Mouse (Mus musculus) heart, postnatal 10 days (tissue): ENCODE measurements around the gene Ofcc1. TPM values are rescaled to one million over a fixed set of nuclear protein-coding genes. Genes with fewer than 3 reads are reported as not detected.
A peak's percentile ranks its signal among the peaks of the same experiment; 100 is the strongest.

Source experiments
- DNase-seq, 2 experiments: peaks; one replicate each; pipeline ENCODE4 v3.0.0; 2021
- intact Hi-C: fragments of 180-260 bp; cut with DNase I; formaldehyde crosslinking; loops from one replicate; pipeline ENCODE4 v1.15.1; 2025
- total RNA-seq, 2 experiments: library from RNA; stranded (reverse); gene quantifications; 2 replicates each; pipeline ENCODE4 v1.2.3; 2021

Gene Ofcc1
- not detected for total RNA-seq

DNA sequence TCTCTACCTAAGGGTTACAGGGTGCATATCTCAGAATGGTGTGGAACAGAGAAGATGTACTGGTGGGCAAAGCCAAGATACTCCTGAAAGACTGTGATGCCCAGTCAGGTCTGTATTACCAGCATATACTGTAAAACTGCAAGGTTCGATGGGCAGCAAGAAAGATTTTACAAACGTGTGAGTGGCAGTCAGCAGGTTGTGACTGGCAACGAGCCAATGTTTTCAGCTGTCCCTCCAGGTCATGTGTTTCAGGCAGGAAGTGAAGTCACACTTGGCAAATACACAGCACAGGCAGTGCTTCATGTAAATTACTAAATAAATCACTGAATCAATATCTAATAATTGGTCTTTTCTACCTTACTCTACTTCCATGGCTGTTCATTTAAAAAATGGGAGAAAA lies at the start of gene Ofcc1:
Gene Ofcc1, minus strand, starts transcription at position 163 of the 400 bp plus-strand sequence.
- intact Hi-C loops = no loop called here
- peak; percentile 8 to 35 for DNase-seq

DNA sequence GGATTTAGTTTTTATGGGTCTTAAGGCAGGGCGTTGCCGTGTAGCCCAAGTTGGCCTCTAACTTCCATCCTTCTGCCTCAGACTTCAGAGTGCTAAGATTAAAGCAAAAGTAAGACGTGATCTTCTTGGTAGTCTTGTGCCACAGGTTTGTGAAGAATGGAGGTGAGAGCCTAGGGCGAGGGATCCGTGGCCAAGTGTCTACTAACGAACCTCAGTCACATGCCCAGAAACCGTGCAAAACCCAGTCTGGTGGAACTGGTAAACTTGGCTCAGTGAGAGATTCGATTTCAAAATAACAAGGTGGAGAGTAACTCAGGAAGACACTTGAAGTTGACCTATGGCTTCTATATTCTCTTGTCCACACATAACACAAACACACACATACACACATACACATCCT lies 28.9 kb upstream of the Ofcc1 start:
- DNase-seq = no peak
- intact Hi-C loops = no loop called here

DNA sequence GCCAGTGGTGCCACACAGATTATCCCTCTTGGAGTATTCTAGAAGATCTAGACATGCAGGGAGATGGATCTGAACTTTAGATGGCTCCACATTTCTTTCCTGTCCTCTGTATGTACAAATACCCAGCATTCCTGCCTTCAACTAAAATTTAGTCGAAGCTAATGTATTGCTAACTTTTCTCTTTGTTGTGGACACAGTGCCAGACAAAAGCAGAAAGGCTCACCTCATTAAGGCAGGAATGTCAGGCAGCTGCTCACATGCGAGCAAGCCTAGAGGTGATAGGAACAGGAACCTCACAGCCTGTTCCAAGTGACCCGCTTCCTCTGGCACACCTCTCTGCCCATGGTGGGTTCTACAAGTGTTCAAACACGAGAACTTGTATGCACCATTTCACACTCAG lies 26.2 kb upstream of the Ofcc1 start:
- intact Hi-C loops = no loop called here
- DNase-seq = no peak

DNA sequence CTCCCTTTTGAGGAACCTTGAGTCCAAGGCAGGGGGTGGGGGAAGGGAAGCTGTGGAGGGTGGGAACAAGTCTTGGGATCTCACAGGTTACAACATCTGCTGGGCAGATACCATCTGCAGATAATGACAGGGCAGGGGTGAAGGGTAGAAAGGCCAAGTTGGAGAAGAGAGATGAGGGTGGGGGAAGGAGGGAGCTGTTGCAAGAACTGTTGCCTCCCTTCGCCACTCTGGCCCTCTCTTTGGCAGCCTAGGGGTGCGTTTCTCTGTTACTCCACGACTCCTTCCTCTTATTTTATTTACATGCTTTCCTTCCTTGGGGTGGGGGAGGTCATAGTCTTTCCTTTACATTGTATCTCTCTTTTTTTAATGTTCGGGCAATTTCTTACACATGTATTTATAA lies 23.7 kb upstream of the Ofcc1 start:
- DNase-seq = no peak
- intact Hi-C loops = no loop called here

DNA sequence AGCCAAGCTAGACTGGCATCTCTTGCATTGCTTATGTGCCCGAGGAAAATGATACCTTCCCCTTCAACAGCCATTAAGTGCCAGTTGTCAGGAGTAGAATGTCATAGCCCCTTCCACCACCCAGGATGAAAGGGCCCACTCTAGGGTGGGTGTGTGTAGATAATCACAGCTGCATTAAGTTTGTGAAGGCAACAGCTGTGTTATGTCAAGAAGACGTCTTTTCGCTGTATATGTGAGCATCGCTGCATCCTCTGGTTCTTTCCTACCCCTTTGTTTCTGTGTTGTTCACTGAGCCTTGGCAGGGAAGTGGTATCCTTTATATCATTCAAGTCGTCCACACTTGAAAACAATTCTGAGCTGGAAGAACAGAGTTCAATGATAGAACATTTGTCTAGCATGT lies 15.5 kb upstream of the Ofcc1 start:
- no peak for DNase-seq
- intact Hi-C loops = no loop called here

DNA sequence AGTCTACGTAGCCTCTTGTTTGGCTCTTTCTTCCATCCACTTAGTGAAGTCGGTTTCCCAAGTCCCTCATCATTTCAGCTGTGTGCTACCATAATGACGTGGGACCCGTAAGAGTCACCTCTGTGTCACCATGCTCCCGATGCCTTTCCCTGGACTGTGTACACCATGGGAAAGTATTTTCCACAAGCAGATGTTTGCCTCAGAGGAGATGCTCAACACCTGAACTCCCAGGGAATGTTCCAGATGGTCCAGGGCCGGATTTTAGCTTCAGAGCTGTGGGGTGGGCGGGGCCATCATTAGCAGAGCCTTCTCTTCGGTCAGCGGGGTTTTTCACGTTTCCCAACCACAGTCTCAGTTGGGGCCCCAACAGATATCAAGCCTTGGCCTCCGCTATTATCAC lies 5.5 kb upstream of the Ofcc1 start:
- intact Hi-C loops = no loop called here

DNA sequence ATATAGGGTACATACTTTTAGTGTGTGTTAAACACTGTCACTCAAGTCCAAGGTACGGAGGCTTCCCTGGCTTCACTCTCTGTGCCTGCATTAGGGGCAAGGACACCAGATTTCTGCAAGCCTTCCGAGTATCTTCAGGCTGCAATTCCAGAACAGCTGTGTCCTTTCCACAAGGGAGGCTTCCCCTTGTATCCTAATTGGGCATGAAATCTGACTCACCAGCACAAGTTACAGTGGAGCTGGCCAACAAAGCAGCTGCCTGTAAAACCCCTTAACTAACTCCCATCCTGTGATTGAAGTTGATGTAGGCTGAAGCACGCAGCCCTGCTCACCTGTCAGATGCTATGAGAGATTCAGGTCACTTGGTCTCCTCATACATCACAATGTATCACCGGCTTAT lies 3.6 kb upstream of the Ofcc1 start:
- intact Hi-C loops = no loop called here
- no peak for DNase-seq

More for the DNA sequence above, 5.5 kb upstream of the Ofcc1 start:
- DNase-seq = no peak

DNA sequence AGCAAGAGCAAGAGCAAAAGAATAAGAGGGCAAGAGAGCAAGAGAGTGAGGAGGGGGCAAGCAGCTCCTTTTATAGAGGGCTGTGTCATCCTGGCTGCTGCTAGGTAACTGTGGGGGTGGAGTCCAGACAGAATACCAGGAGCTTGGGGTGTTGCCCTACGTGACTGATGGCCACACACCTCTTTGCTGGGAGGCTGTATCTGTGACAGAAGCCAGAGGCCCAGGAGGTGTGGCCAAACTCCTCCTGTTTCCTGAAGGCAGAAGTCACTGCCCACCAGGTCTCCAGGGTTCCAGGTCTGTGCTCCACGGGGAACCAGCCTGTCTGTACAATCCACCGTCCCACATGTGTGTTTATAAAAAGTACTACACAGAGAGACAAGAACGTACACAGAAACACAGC lies 558 bp downstream of the Ofcc1 start:
- no peak for DNase-seq
- intact Hi-C loops = no loop called here

DNA sequence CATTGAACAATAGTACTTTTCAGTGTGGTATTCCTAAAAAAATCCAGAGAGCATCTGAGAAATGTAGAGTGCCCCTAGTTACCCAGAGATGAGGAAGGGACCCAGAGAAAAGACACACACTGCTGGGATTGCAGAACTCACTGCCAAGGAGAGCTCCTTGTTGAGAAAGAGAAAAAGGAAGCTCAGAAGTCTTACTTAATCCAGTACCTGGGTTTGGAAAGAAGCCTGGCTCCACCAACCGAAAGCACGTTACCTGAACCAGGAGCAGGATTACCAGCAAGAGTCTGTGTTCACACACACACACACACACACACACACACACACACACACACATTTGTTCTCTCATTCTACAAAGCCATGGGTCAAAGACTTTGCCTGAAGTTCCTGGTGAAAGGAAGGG lies 14.2 kb downstream of the Ofcc1 start:
- intact Hi-C loops = no loop called here
- DNase-seq = no peak

DNA sequence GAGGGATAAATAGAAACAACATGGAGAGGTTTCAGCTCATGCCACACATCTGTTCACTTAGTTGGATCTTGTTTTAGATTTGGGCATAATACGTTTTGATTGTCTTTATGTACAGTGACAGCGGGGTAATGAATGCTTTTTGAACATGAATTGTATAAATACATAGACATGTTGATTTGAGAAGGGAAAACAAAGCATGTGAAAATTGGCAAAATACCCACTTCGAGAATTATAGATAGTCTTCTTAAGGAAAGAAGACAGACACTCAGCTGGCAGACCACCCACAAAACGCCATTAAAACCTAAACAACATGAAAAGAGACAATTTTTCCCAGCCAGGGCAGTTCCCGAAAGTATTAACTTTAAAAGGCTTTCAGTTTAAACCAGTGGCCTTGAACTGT lies 37.9 kb downstream of the Ofcc1 start:
- DNase-seq = no peak
- intact Hi-C loops = no loop called here

DNA sequence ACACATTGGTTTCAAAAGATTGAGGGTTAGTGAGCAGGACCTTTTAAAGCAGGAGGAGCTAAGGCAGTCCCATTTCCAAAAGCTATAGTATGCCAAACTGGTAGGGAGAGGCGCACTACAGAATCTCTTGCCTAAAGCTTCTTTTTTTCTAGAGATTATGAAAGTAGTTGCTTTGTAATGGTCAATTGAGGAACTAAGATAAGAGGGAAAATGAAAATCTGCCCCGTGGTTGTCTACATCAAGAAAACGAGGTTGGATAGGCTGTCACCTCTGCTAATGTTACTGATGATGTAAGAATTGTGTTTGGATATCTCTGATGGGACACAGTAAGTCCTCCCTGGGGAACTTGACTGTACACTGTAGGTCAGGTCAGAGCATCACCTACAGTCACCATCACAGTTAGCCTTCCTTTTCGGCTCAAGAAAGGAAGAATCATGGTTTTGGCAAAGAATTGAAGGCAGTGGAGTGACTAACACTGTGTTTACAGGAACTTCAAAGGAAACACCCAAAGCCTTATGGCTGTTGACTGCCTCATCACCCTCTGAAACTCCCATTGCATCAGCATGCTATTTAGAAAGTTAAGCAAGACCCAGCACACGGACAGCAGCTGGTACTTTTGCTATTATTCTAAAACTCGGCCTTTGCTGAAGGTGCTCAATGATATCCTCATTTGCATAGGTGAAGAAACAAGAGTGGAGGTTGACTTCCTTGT lies 40.3 kb downstream of the Ofcc1 start:
- DNase-seq = no peak
- intact Hi-C loops = no loop called here

DNA sequence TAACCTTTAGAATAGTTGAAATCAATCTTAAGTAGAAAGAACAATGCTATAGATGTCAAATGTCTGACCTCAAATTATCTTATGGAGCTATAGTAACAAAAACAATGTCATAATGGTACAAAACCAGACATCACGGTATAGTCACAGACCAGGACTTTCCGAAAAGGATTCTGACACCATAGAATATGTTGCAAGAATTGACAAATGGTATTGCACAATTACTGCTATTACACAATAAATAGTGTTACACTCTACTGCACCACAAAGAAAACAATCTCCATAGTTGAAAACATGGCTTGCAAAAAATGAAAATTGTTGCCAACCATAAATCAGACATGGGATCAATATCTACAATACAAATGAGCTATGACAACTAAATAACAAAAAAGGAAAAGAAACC lies 43.5 kb downstream of the Ofcc1 start:
- DNase-seq = no peak
- intact Hi-C loops = no loop called here

DNA sequence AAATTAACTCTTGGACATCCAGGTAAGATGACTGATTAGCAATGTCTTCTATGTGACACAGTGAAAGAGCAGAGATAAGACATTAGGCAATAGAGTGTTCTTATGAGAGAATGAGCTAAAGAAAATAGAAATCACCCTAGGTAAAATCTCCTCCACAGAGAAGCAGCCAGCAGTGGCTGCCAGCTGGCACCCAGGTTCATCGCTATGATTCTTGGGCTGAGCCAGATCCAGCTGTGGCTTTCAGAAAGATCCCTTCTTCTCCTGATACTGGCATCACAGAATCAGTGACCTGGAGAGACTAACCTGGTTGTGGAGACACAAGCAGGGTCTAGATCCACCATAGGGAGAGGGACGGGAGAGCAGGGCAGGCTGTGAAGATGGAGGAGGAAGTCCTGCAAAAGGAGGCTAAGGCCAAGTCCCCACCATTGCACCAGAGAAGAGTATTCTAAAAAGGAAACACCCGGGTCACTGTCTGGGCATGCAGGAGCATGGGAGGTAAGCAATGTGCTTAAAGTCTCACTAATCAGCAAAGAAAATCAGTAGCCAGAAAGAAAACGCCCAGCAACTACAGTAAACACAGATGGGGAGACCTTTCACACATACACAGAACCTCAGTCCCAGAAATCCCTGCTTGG lies 46.0 kb downstream of the Ofcc1 start:
- intact Hi-C loops = no loop called here
- DNase-seq = no peak

DNA sequence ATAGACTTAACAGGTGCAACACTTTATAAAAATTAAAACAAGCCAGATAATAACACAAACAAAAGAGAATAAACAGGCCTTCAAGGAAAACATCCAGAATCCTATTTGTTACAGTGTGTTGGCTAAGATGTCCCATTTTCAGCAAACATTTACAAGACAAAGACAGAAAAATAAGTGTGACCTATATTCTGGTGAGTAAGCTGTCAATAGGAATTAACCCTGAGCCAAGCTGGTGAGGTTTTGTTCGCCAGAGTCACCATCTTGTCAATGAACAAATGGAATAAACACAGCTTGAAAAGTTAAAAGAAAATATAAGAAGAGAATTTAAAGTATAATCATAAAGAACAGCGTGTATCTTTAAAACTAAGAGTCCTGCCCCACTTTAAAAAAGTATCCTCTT lies 68.4 kb downstream of the Ofcc1 start:
- no peak for DNase-seq
- intact Hi-C loops = no loop called here

DNA sequence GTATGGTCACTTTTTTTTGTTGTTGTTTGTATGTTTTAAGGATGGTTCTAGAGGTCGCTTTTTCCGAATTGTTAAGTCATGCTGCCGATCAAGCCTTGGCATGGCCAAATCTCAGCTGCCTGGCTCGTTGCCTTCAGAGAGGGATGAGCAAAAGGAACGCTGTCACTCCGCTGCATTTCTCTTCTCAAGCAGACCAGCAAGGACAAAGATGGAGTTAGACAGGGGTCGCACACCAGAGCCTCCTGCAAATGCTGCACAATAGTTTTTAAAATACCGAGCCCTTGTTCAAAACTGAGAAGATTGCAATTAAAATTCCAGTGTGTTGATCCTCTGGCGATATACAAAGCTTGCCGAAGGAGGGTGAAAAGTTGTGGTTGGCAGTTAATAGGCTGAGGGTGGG lies 70.4 kb downstream of the Ofcc1 start:
- no peak for DNase-seq
- intact Hi-C loops = no loop called here

DNA sequence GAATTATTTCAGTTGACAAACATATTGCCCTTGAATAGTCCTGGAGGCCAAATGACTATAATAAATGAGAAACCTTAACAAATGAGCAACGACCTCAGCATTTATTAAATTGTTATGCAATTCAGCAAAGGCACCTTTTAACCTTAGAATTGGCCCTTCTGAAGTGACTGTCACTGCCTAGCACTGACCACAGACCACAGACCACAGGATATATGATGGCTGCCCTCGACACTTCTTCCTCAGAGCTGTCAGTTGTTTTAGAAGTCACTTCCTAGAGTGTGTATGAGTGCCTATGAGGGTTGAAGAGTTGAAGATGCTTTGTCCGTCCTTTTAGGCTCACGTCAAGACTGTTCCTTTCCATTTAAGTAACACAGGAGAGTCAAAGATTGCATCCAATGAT lies 72.6 kb downstream of the Ofcc1 start:
- intact Hi-C loops = no loop called here
- no peak for DNase-seq

DNA sequence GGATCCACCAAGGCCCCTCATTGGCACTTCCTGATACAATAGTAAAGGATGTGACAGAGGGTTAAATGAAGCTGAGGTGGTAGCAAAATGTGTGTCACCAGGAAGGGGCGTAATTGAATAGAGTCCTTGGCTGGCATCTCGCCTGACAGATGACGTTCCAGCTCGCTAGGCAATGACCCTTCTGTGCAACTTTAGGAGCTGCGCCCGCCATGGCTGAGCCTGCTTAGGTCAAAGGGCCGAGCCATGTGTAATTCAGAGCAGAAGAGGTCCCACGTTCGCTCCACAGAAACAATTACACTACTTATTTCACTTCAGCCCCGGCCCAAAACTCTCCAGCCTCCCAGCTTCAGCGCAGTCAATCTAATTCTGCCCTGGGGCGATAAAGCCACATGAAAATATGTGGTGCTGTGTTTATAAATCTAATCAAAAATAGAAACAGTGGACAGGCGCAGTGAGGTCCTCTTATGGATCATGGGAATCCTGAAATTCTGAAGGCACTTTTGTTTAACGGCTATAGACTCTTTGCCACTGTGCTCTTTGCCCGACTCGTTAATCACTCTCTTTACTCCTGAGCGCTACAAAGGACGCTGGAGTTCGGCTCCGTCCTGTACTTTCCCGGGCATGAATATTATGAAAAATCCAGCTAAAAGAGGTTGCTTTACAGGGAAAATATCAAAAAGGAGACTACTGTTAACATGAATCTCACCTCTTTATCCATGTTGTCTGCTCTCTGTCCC lies 73.8 kb downstream of the Ofcc1 start:
- DNase-seq = no peak
- intact Hi-C loops = no loop called here

DNA sequence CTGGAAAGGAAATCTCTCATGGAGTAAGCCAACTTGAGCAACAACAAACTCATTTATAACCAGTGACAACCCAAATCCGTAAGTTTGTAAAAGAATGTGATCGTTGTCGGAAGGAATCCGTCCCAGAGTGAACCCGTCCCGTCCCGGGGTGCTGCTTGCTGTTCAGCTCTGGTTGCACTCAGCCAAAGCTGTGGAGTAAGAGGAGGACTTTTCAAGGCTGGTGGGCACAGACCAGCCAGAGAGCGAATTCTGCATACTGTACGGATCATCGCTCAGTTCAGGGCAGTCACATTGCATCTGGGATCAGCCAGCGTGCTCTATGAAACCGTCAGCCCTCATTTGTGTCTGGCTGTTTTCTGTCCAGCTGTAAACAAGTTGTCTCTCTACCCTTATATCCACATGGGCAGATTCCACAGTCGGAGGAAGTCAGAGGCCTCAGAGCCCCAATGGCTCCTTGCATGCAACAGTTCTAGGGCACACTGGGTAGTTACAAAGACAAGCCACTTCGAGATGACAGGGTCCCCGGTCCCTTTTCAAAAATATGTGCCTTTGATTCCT lies 75.9 kb downstream of the Ofcc1 start:
- intact Hi-C loops = no loop called here

DNA sequence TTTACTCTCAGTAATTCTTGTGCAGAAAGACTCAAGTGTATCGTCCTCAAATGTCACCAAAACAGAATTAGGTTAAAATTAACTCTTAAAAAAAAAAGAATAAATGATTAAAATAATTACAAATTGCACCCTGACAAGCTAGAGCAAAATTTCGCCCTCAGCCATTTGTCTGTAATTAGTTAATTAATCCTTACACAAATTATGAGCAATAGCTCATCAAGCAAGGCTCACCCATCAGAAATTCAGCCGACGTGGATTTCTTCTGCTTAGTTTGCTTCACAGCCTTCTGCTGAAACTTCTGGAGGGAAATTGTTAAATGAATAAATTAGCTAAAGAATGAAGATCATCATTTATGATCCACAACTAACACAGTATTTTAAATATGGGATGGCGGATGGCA lies 80.6 kb downstream of the Ofcc1 start:
- intact Hi-C loops = no loop called here

More for the DNA sequence above, 75.9 kb downstream of the Ofcc1 start:
- DNase-seq = no peak

DNA sequence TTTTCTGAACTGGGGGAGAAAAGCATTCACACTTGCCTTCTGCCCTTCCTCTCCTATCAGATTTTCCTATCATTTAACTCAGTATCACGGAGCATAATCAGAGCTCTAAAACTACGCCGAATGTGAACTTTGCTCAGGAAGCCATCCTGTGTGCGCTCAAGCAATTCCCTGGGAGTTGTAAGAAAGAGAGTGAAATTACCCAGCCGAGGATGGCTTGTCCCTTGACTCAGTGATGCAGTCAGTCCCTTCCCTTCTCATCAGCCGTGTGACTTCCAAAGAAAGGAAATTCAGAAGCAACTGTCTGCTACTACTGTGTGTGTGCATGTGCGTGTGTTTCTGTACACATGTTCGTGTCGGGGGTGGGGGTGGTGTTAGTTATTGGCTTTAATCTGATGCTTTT lies 93.7 kb downstream of the Ofcc1 start:
- no peak for DNase-seq
- intact Hi-C loops = no loop called here

More for the DNA sequence above, 80.6 kb downstream of the Ofcc1 start:
- DNase-seq = no peak

DNA sequence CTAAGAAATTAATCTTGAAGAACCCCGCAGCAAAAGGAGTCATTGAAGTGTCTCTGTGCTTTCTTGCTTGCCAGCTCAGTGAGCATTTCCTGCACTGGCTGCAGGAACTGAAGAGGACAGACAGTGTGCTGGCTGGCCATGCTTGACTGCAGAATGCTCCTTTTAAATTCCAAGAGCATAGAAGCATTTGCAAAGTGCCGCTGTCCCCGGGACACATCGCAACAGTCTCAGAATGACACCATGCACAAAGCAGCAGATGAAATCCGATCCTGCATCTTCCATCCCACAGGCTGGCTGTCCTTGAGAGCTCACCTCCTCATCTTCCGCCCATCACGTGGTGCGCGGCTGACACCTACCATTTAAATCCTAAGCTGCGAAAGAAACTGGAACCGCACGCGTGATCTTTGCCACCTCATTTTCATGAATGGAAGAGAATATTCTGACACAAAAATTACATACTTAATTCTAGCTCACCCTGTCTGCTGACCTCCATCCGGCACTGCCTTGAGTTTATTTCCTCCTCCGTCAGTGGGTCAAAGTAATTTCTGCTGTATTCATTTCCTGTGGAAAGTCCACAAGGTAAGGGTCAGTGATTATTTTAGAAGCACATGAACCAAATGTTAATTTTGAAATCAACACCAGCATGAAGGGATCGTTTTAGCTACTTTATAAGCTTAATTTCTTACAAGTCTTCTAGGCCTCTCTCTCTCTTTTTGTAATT lies 98.0 kb downstream of the Ofcc1 start:
- no peak for DNase-seq
- intact Hi-C loops = no loop called here
